Mouse (Mus musculus) right cerebral cortex, adult 18-20 months (tissue): Measurements from ENCODE around the gene Pafah1b2.

Source experiments
- DNase-seq: peaks from one replicate; pipeline ENCODE4 v3.0.0; 2022; ENCODE audit warnings: mixed read lengths

Pafah1b2 gene

GRCm38 (mm10) chr9:46012091-46013008 is at the start of gene Pafah1b2, which contains the start of gene Sik3:
TSS of gene Pafah1b2 (minus strand) at chr9:46012690.
TSS of gene Sik3 (plus strand) at chr9:46012820.
- peak; percentile 98 for DNase-seq

GRCm38 (mm10) chr9:46061696-46062425 is 49.4 kb upstream of the Pafah1b2 start:
- DNase-seq = peak; percentile 39

DNA sequence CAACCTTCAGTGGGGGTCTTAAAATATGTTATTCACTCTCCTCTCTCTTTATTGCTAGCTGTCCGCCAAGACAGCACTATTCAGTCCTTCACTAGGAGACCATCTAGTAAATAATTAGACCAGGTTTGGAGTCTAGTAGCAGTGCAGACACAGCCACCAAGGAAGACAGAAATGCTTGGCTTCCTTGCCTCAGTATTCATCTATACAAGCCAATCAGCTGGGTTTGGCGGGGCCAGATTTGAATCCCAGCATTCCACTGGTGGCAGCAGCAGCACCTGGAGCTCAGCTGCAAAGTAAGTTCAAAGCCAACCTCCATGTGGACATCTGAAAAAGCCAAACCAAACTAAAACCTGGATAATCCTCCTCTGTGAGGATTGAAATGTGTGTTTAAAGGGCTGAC is 47.8 kb upstream of the Pafah1b2 start:
- DNase-seq = no peak

DNA sequence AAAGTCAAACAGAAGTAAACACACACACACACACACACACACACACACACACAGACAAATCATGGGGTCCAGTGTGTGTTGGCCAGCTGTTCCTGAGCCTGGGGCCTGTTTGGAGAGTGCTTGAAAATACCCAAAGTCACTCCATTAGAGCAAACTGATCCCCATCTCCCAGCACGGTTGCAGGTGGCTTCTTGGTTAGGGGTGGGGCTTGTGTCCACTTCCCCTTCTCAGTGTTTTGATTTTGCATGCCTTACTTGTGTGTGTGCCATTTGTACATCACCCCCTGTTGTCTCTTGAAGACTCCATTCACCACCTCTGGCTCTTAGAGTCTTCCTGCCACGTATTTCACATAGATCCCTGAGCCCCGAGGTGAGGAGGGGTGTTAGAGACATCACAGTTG is 45.6 kb upstream of the Pafah1b2 start:
- DNase-seq = no peak

- DNase-seq = peak; percentile 53
Measured at GRCm38 (mm10) chr9:46053014-46053666, 40.6 kb upstream of the Pafah1b2 start.

DNA sequence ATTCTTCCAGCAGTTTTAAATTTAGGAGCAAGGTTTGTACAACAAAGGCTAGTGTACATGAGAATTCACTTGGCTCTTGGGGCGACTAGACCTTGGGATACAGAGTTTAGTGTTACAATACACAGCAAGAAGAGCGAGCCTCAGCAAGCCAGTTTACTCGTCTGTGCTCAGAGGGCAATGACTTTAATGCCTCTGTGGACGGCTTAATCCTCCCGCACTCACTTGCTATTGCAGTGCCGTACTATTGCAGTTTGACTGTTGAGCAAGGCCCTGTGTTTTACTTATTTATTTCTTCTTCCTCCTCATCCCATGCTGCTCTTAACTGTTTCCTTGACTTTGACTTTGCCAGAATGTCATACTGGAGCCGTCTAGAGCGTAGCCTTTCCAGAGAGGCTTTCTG is 37.7 kb upstream of the Pafah1b2 start:
- no peak for DNase-seq

DNA sequence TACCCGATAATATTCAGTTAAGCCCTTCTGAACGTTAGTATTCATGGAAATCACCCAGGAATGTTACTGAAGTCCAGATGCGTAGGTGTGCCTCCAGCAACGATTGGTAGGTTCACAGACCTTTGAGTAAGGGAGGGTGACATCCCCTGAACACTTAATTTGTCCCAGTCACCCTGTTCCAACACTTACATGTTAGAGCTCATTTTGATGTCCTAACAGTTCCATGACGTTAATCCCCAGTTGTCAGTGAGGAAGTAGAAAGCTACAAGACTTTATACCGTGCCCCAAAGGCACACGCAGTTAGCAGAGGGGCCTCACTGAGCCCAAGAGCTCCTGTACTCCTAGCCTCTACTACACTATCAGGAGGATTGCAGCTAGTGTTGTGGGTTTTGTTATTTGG is 37.0 kb upstream of the Pafah1b2 start:
- no peak for DNase-seq

DNA sequence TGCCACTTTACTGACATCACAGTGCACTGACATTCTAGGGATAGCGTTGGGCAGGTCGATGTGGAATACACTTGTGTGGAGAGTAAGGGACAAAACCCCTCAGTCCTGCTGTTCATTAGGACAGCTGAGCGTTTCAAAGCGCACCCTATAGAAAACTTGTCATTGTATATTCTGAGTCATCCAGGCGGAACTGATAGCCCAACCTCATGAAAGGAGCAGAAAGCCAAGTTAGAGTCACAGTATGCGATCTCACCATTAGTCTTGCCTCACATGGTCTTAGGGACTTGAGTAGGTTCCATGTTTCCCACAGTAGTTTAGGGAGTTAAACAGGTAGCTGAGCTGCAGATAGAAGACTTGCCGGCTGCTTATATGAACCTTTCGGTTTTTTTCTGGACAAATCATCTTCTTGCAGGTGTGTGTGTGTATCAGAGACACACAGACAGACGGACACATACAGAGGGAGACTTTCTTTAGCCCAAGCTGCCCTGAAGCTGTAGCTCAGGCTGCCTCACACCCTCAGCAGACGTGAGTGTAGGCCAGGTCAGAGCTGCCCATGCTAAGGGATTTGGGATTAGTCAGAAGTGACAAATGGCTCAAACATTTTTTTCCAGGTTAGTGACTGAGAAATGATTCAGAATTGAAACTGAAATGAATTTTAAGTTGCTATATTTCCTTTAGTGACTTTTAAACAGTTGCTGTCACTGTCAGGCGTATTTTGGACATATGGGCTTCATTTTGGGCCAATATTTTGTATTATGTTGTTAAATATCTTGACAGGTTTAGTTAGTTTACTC is 34.4 kb upstream of the Pafah1b2 start:
- DNase-seq = no peak

- no peak for DNase-seq
Measured at GRCm38 (mm10) chr9:46043626-46044025, 31.1 kb upstream of the Pafah1b2 start.

- DNase-seq = peak; percentile 27
Measured at GRCm38 (mm10) chr9:46042387-46042786, 29.9 kb upstream of the Pafah1b2 start.

DNA sequence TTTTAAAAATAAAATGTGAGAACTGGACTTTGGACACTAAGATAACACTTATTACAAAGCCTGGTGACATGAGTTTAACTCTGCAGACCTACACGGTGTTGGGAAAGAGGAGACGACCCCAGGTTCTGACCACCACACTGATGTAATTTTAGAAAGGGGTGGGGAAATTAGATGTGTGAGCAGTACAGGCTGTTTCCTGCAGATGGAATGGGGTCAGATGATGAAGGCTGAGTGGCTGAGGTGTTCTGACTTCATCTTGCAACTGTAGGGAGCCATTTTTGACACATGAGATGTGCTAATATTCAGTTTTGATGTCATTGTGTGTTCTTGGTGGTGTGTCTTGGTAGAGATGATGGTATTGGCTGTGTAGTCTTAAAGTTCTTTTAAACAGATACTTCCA is 28.7 kb upstream of the Pafah1b2 start:
- no peak for DNase-seq

DNA sequence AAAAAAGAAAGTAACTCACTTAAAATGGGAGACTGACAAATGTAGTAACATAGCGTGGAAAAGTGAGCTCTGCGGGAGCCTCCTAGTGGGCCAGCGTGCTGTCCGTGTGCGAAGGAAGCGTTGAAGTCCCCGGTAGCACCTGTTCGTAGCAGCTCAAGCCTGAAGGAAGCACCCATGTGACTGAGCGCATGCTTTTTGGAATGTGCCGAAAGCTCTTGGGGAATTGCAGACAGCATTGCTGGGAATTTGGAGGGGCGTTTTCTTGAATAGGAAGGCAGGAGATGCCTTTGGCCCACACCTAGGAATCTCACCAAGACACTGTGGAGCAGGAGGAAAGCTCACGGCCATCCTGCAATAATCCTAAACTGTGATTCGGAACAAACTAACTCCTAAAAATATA is 26.3 kb upstream of the Pafah1b2 start:
- no peak for DNase-seq

DNA sequence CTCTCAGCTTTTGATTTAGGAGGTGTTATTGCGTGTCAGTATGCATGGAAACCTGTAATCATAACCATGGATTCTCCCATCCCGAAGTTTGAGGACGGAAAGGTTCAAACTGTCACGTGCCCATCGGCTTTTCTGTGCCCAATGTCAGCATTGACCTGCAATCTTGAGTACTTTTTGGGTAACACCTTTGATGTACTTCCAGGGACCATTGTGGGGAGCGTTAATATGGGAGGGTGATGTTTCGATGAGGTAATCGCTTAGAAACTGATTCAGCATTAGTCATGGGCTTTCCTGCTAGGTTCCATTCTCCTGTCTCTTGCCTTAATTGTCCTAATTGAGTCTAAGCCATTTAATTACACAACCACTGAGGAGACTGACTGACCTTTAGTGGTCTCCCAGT is 24.4 kb upstream of the Pafah1b2 start:
- DNase-seq = no peak

- DNase-seq = no peak
Measured at GRCm38 (mm10) chr9:46035290-46035871, 22.9 kb upstream of the Pafah1b2 start.

- DNase-seq = peak; percentile 21
Measured at GRCm38 (mm10) chr9:46033862-46034261, 21.4 kb upstream of the Pafah1b2 start.

DNA sequence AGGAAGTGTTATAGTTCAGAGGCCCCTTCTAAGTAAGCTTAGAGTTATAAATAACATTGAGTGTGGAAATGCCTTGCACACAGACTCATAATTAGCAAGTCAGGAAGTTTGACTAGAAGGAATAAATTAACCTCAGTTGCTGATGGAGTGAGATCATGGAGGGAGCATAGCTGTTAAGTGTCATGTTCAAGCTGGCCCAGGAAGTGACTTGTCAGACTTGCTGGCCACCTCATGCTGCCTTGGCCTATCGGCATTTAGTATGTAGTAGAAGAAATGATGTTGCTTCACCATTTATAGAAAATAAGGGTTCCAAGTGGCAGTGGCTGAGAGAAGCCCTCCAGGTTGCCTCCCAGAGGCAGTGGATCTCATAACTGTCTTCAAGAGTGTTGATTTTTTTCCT is 20.6 kb upstream of the Pafah1b2 start:
- DNase-seq = no peak

GRCm38 (mm10) chr9:46032190-46032589 is 19.7 kb upstream of the Pafah1b2 start:
- peak; percentile 44 for DNase-seq

DNA sequence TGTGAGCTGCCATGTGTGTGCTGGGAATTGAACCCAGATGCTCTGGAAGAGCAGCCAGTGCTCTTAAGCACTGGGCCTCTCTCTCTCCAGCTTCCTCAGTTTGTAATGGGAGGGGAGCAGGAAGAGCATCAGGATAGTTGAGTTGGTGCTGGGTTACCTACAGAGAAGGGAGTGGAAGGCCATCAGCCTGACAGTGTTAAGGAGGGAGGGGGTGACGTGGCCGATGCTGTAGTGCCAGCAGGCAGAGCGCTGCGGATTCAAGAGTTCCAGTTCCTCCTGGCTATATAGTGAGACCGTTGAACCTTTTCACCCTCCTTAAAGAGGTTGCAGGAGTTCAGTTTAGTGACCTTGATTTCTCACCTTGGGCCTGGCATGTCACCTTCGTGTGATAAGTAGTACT is 18.5 kb upstream of the Pafah1b2 start:
- DNase-seq = no peak

- DNase-seq = no peak
Measured at GRCm38 (mm10) chr9:46030184-46030583, 17.7 kb upstream of the Pafah1b2 start.

GRCm38 (mm10) chr9:46029534-46029933 is 17.0 kb upstream of the Pafah1b2 start:
- DNase-seq = no peak

- DNase-seq = peak; percentile 49
Measured at GRCm38 (mm10) chr9:46027994-46028393, 15.5 kb upstream of the Pafah1b2 start.
